Mouse (Mus musculus) layer of hippocampus, postnatal 36 days (tissue): ENCODE data around the gene Gnb1. TPM values are rescaled to one million over a fixed set of nuclear protein-coding genes. Genes with fewer than 3 reads are reported as not detected.
A peak's percentile ranks its signal among the peaks of the same experiment; 100 is the strongest.

Source experiments
- DNase-seq, 2 experiments: peaks; one replicate each; pipeline ENCODE4 v3.0.0; 2022
- total RNA-seq, 2 experiments: library from RNA; stranded (reverse); gene quantifications; 2 replicates each; pipeline ENCODE4 v1.2.3; 2021

Gnb1 gene
- total RNA-seq, 2 experiments from 2014 or later, result 744 to 792 TPM

GRCm38 (mm10) chr4:155485521-155485920 is 5.6 kb upstream of the Gnb1 start:
- DNase-seq, result no peak

DNA sequence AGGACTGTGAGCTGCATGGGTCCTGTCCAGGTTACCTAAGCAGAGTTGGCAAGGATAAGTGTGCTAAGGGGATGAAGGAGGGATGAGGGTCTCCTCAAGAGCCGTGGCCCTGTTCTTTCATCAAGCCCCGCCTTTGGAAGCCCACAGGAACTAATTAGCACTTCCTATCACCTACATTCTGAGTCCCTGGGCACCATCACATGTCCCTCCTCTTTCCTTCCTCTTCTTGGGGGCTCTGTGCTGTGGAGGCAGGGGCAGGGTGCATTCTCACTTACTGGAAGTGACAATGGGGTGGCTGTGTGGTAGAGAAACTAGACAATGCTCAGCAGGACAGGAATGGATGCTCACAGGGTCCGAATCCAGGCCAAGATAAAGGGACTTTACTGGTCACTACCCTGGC is 3.4 kb upstream of the Gnb1 start:
- no peak for DNase-seq

- no peak for DNase-seq
Measured at GRCm38 (mm10) chr4:155488232-155489025, 2.7 kb upstream of the Gnb1 start.

GRCm38 (mm10) chr4:155489101-155489970 is 1.8 kb upstream of the Gnb1 start:
- DNase-seq, result no peak

GRCm38 (mm10) chr4:155490456-155490855 is 705 bp upstream of the Gnb1 start:
- no peak for DNase-seq

- DNase-seq, result no peak
Measured at GRCm38 (mm10) chr4:155491529-155492130, 469 bp downstream of the Gnb1 start.

DNA sequence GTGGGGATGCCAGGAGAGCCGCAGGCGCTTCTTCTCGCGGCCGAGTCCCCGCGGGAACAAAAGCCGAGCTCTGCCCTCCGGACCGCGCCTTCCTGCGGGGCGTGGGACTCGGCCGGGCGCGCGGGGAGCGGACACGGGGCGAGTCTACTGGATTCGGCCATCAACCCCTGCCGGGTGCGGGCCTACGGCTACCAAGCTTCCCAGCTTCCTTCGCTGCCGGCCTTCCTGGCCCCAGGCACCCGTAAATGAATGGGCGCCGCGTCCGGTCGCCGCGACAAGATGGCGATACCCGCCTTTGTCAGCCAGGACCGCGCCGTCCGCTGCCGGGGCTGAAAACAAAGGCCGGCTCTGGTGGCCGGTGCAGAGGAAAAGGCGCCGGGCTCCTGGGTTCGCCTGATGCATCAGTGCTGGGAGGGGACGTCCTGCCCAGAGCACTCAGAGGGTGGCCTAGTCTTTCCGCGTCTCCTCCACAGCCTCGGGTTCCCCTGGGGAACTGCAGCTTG is 1.0 kb downstream of the Gnb1 start:
- DNase-seq, result peak; percentile 45 to 53

GRCm38 (mm10) chr4:155494891-155495290 is 3.7 kb downstream of the Gnb1 start:
- DNase-seq, result no peak

DNA sequence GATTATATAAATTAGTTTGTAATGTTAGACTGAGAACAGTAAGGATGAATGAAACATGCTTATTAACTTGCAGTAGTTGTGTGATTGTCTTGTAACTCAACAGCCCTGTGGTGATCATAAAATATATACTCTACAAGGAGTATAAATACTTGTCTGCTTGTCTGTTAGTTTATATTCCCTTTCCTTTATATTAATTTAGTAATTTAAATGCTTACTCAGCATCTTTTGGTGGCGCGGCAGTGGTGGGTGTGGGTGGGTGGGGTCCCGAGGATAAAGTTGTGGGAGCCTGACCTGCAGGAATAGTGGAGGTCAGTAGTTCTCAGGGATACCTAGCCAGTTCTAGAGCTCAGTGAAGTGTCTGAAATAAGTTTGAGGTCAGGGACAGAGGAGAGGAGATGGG is 6.8 kb downstream of the Gnb1 start:
- DNase-seq, result no peak

GRCm38 (mm10) chr4:155501126-155501525 is 10.0 kb downstream of the Gnb1 start:
- DNase-seq, result no peak

DNA sequence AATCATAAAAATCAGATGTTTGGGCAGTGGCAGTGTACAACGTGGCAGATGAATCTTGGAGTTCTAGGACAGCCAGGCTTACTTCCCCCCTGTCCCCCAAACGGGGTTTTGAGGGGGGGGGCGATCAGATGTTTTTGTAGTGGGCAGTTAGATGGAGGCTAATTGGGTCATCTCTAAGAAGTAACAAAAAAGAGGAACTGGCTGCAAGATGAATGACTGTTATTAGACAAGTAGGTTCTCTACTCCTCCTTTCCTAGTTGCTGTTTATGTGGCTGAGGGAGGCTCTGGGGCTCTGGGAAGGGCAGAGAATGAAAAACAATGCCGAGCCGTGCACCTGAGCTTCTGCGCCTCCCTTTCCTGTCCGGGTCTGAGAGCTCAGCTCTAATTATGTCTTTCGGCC is 13.9 kb downstream of the Gnb1 start:
- DNase-seq, result no peak

GRCm38 (mm10) chr4:155505671-155506295 is 14.6 kb downstream of the Gnb1 start:
- no peak for DNase-seq

GRCm38 (mm10) chr4:155508614-155509013 is 17.5 kb downstream of the Gnb1 start:
- DNase-seq, result no peak

DNA sequence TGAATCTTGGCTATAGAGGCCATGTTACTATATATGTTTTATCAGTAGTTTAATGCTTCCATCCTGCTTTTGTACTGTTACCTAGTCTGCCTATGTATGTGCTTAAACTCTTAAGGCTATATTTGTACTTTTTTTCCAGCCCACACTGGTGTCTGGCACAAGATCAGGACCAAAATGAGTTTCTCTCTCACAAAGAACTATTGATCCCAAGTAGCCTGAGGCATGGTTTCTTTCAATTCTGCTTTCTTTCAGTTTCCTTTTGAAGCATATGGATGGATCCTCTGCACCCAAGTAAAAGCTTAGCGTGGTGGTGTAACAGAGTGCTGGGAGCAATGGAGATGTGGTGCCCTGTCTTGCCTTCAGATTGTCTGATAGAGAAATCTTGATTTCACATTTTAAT is 19.8 kb downstream of the Gnb1 start:
- no peak for DNase-seq

DNA sequence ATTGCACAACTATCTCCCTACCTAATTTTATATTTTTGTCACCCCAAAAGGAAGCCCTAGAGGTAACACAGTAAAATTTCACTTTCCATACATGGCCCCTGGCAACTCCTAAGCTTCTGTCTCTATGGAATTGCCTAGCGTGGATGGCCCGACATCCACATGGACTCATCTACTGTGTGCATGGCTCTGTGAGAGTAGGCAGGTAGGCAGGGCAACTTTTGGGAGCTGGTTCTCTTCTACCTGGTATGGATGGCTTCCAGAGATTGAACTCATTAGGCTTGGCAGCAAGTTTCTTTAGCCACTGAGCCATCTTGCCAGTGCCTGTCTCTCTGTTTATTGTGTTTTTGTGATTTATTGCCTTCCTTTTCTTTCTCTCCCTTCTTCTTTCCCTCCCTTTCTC is 23.6 kb downstream of the Gnb1 start:
- no peak for DNase-seq

GRCm38 (mm10) chr4:155517948-155518517 is 26.9 kb downstream of the Gnb1 start:
- no peak for DNase-seq

GRCm38 (mm10) chr4:155522327-155522726 is 31.2 kb downstream of the Gnb1 start:
- no peak for DNase-seq

- no peak for DNase-seq
Measured at GRCm38 (mm10) chr4:155525751-155526150, 34.6 kb downstream of the Gnb1 start.

DNA sequence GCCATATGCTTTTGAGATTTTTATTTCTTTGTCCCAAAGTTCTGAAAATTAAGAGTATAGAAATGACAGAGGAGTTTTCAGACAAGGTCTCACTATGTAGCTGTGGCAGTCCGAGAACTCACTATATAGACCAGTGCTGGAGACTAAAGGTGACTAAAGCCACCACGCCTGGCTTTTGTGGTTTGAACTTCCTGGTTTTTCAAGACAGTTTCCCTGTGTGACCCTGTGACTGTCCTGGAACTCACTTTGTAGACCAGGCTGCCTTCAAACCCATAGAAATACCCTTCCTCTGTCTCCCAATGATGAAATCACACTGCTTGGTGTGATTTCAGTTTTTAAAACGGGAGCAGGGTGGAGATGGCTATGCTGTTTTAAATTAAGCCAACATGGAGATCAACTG is 38.1 kb downstream of the Gnb1 start:
- no peak for DNase-seq

DNA sequence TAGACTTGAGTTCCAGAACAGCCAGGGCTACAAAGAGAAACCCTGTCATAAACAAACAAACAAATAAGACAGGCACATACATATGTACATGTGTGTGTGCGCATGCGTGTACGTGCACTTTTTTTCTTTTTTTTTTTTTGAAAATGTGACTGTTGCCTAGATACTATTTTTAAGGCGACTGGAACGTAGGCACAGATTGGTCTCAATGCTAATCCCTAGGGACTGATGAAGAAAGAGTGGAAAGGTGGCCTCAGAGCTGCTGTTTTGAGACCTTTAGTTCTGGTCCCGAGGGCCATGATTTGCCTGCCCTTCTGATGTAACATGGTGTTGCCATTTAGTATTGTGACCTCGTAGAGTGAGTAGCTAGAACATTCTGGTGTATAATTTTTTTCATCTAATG is 58.8 kb downstream of the Gnb1 start:
- no peak for DNase-seq

DNA sequence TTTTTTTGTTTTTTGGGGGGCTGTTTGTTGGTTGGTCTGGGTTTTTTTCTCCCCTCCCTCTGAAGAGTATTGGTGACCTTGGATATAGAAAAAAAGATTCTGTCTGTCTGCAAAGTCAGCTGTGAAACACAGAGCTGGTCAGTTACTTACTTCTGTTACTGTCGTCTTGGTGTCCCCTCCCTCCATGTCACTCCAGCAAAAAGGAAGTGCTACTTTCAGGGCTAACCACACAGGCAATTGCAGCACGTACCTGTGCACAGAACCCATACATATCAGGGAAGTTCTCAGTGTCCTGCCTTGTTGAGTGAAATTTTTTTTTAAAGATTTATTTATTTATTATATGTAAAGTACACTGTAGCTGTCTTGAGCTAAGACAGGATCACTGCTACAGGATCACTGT is 59.3 kb downstream of the Gnb1 start:
- no peak for DNase-seq

DNA sequence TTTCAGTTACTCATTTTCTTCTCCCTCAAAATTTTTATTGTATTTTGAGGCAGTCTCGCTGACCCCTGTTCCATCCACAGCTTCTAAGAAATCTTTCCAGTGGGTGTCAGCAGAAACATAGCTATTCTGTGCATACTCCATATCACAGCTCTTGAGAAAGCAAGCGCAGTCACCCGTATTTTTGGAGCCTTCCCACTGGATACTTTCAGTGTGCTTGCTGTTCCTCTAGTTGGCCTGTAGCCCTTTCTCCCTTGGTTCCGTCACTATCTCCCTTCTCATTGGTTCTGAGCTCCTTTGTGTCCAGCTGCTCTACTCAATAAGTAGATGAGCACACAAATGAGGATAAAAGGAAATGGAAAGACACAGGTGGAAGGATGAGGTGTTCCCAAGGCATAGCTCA is 59.9 kb downstream of the Gnb1 start:
- no peak for DNase-seq
